Mouse (Mus musculus): ENCODE data around the gene Ybey.

DNA sequence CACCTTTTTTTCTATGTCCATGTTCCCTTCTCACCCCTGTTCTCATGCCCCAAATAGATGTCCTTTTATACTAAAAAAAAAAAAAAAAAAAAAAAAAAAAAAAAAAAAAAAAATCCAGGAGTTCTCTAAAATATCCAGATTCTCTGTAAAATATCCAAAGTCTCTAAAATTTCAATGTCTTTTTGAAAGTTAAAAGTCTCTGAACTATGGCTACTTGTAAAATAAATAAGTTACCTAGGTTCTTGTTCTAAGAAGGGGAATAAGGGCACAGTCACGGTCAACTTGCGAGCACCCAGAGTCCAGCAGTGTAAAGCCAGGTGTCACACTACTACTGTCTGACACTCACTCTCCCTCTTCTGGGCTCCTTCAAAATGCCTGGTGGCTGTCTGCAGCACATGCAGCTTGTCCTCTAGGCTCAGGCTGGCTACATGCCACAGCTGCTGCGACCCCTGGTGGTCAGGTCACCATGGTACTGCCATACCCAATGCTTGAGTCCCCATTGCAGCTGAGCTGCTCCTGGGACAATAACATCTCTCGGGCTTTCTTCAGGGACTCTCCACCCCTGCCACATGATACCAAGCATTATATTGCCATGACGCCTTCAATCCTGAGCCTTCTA lies 44.2 kb upstream of the Ybey start:
- no peak for TF ChIP-seq POLR2A (IDR thresholded peaks at IDR 0.05; ENCODE audit: insufficient read depth, low read depth, low read length)
- peak; percentile 69 for TF ChIP-seq CTCF (IDR thresholded peaks at IDR 0.05; ENCODE audit: insufficient read depth, low read depth, low read length)

Data from olfactory bulb, adult 2 months (tissue).